In the genomic region with DNA sequence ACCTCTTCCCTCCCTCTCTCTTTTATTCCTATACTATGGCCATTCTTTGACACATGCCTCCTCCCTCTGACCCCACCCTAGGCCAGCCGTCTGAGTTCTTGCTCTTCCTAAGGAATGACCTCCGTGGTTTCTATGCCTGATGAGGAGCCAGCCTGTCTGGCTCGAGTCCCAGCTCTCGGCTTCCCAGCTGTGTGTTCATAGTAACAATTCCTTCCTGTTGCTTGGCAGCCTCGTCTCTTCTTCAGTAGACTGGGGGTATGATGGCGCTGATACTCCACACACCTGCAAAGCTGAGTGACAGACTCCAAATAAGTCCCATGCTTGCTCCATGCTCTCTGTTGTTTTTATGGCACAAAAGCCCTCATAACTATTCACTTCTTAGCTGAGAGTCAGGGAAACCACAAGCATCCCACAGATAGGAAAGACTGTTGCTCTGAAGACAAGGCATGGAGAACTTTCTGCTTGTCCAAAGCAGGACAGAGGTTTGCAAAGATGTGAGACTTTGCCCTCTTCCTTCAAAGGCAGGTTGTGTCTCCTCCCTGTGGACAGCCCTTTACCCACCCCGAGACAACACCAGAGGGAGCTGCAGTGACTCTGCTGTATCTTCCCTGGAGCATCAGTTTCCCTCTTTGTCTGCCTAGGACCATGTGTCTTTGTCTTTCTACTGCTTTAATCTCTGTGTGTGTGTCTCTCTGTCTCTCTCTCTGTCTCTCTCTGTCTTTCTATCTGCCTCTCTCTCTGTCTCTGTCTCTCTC, we compare ENCODE assay signal across 8 mouse cellular contexts. TPM values are rescaled to one million over a fixed set of nuclear protein-coding genes. Genes with fewer than 3 reads are reported as not detected.
DNase-seq lines count a peak whose midpoint lies in the region; ATAC-seq and TF ChIP-seq lines count a peak whose summit lies in the region.

No protein-coding gene starts in this region.

- no peaks in the 10 kb centered on the region for H3K36me3 ChIP-seq in ES-Bruce4 (ENCODE audit: control insufficient read depth, insufficient read depth, low read length, poor library complexity, severe bottlenecking)
- H3K36me3 ChIP-seq in hindbrain, postnatal 0 days (ENCODE audit: insufficient read depth, low read length) = no peaks in the 10 kb centered on the region
- no peaks in the 10 kb centered on the region for H3K36me3 ChIP-seq in lung, embryonic 15.5 days

- H3K4me1 ChIP-seq in ES-Bruce4 (ENCODE audit: control insufficient read depth, insufficient read depth, low read length) = no peaks in the 10 kb centered on the region
- H3K4me1 ChIP-seq in hindbrain, postnatal 0 days (ENCODE audit: insufficient read depth, low read length) = no peaks in the 10 kb centered on the region
- H3K4me1 ChIP-seq in lung, embryonic 15.5 days = peaks cover 5% of the 10 kb centered on the region; the same call in 1 of the 2 replicates

- DNase-seq in layer of hippocampus, adult 11-12 months (ENCODE audit: low spot score) = peak; percentile 45
- DNase-seq in layer of hippocampus, adult 9-10 months (ENCODE audit: low spot score) = no peak
- DNase-seq in brain, adult 2 months (ENCODE audit: low read depth, low spot score) = peak; percentile 63
- peak; percentile 65 for DNase-seq in hindbrain, postnatal 0 days (ENCODE audit: low spot score)
- peak; percentile 60 for DNase-seq in testis, postnatal 10 days (ENCODE audit: low spot score)
- no peak for DNase-seq in T-cell, adult 2 months (ENCODE audit: low spot score)

- H3K4me3 ChIP-seq in ES-Bruce4 (ENCODE audit: low read depth, low read length) = no peak overlapping the region
- H3K4me3 ChIP-seq in hindbrain, postnatal 0 days (ENCODE audit: low read length) = no peak overlapping the region
- no peak overlapping the region for H3K4me3 ChIP-seq in lung, embryonic 15.5 days

- H3K4me2 ChIP-seq in hindbrain, postnatal 0 days (ENCODE audit: low read depth, low read length) = 0 out of 2 replicates have a peak overlapping the region, but pooled peaks have one; percentile 0
- no peak overlapping the region for H3K4me2 ChIP-seq in lung, embryonic 15.5 days

- H3K9ac ChIP-seq in ES-Bruce4 (ENCODE audit: low read depth, poor library complexity, severe bottlenecking) = no peak overlapping the region
- H3K9ac ChIP-seq in hindbrain, postnatal 0 days (replicated peaks; ENCODE audit: low read length) = no peak overlapping the region
- H3K9ac ChIP-seq in lung, embryonic 15.5 days = no peak overlapping the region

- 23% methylated on average over 7 of the region's 7 CpGs for WGBS in hindbrain, postnatal 0 days
- WGBS in lung, embryonic 15.5 days = 19% methylated on average over 7 of the region's 7 CpGs

- TF ChIP-seq CTCF in ES-Bruce4 (IDR thresholded peaks at IDR 0.05; ENCODE audit: low read depth, low read length) = peak; percentile 59
- peak; percentile 40 for TF ChIP-seq CTCF in hindbrain, postnatal 0 days (IDR thresholded peaks at IDR 0.05; ENCODE audit: low read depth)

- peak; percentile 62 for ATAC-seq in hindbrain, postnatal 0 days
- ATAC-seq in lung, embryonic 15.5 days (ENCODE audit: borderline replicate concordance, extremely low read depth, low FRiP score, low TSS enrichment) = peak; percentile 11; the same call in 1 of the 2 replicates

- no peak for TF ChIP-seq EP300 in ES-Bruce4 (IDR thresholded peaks at IDR 0.05; ENCODE audit: insufficient read depth, low read depth, low read length)

- no peak overlapping the region for H3K27ac ChIP-seq in ES-Bruce4 (ENCODE audit: insufficient read depth, low read length)
- no peak overlapping the region for H3K27ac ChIP-seq in hindbrain, postnatal 0 days
- H3K27ac ChIP-seq in lung, embryonic 15.5 days = no peak overlapping the region

- H3K27me3 ChIP-seq in ES-Bruce4 (ENCODE audit: control insufficient read depth, insufficient read depth, low read length, poor library complexity, severe bottlenecking) = no peaks in the 10 kb centered on the region
- no peaks in the 10 kb centered on the region for H3K27me3 ChIP-seq in hindbrain, postnatal 0 days (ENCODE audit: insufficient read depth, low read length)
- no peaks in the 10 kb centered on the region for H3K27me3 ChIP-seq in lung, embryonic 15.5 days

- TF ChIP-seq POLR2A in ES-Bruce4 (IDR thresholded peaks at IDR 0.05; ENCODE audit: insufficient read depth, low read length) = no peak

- no peaks in the 10 kb centered on the region for H3K9me3 ChIP-seq in ES-Bruce4 (replicated peaks; ENCODE audit: control insufficient read depth, insufficient read depth, low read length, poor library complexity, severe bottlenecking)
- no peaks in the 10 kb centered on the region for H3K9me3 ChIP-seq in hindbrain, postnatal 0 days (ENCODE audit: low read length)
- no peaks in the 10 kb centered on the region for H3K9me3 ChIP-seq in lung, embryonic 15.5 days

RNA-seq across cellular contexts. Expression of a gene that starts 6.5 kb away (rescaled TPM):
- polyA plus RNA-seq in ES-Bruce4 (2011; ENCODE audit: insufficient read depth, insufficient read length, low read depth, missing spikeins) = 0.48 and 1.9 TPM in 2 replicates
- total RNA-seq in hindbrain, postnatal 0 days (2014; rRNA removed) = 3.8 and 4.8 TPM in 2 replicates
- 3.3 and 3.4 TPM in 2 replicates for polyA plus RNA-seq in hindbrain, postnatal 0 days (2015; fragmentation: Nextera tagmentation; extraction: Ambion mirVana)
- polyA plus RNA-seq in lung, embryonic 15.5 days (2015; fragmentation: Nextera tagmentation; extraction: Ambion mirVana) = 5.2 and 5.3 TPM in 2 replicates

RNA-seq across cellular contexts. Expression of a gene that starts 45.6 kb away (rescaled TPM):
- 12.3 and 13.2 TPM in 2 replicates for polyA plus RNA-seq in ES-Bruce4 (2011; ENCODE audit: insufficient read depth, insufficient read length, low read depth, missing spikeins)
- 10.1 and 10.5 TPM in 2 replicates for total RNA-seq in hindbrain, postnatal 0 days (2014; rRNA removed)
- polyA plus RNA-seq in hindbrain, postnatal 0 days (2015; fragmentation: Nextera tagmentation; extraction: Ambion mirVana) = 6.2 and 6.9 TPM in 2 replicates
- 4.8 and 5.2 TPM in 2 replicates for polyA plus RNA-seq in lung, embryonic 15.5 days (2015; fragmentation: Nextera tagmentation; extraction: Ambion mirVana)

Comparison
In these comparisons a context has a peak if more than half of its experiments do, and no peak if none do; other contexts are left out.
1. DNase-seq: peak in layer of hippocampus, adult 11-12 months (single experiment), brain, adult 2 months (single experiment), hindbrain, postnatal 0 days (single experiment) and testis, postnatal 10 days (single experiment); none in layer of hippocampus, adult 9-10 months (single experiment) and T-cell, adult 2 months (single experiment).